Mouse (Mus musculus): ENCODE measurements around the gene Tnfrsf18. TPM values are rescaled to one million over a fixed set of nuclear protein-coding genes. Genes with fewer than 3 reads are reported as not detected.

The Tnfrsf18 gene
- polyA plus RNA-seq, 1 experiment from 2014 or later = 6.0 TPM

GRCm38 (mm10) chr4:156077499-156078301, 51.7 kb downstream of the Tnfrsf18 start:
- Histone ChIP-seq H3K4me3 (replicated peaks) (peak overlapping the region; percentile 43), H3K4me2 (replicated peaks) (peak overlapping the region; percentile 79), H3K9me3 (replicated peaks) (no peaks in the 10 kb centered on the region), H3K27ac (replicated peaks) (peak overlapping the region; percentile 51), H3K27me3 (peaks cover 8% of the 10 kb centered on the region; the same call in 1 of the 2 replicates), H3K4me1 (peaks cover 20% of the 10 kb centered on the region), H3K36me3 (no peaks in the 10 kb centered on the region), H3K9ac (0 out of 2 replicates have a peak overlapping the region, but pooled peaks have one; percentile 21)
- WGBS = under 1% methylated on average over 58 of the region's 58 CpGs
- ATAC-seq (ENCODE audit: insufficient number of reproducible peaks, low FRiP score, low TSS enrichment, low read depth) = peak; percentile 83

MicroRNA genes within 50 kb of the gene (microRNA counts, 519-probe panel; counts per million panel counts)
- microRNA mmu-miR-200a (3,528 counts per million, percentile 83 among the panel's probes with 10 or more counts), microRNA mmu-miR-200b (3,947 counts per million, percentile 92 among the panel's probes with 10 or more counts), microRNA mmu-miR-429 (4,271 counts per million, percentile 95 among the panel's probes with 10 or more counts)

Small RNA genes within 50 kb of the gene (microRNA-seq; reads per million reads assigned to microRNA genes)
- gene Mir200a (ENCODE audit: borderline number of aligned reads) (1,386 reads per million, percentile 79 among the genes with 10 or more reads in this experiment), gene Mir200b (ENCODE audit: borderline number of aligned reads) (6,956 reads per million, percentile 93 among the genes with 10 or more reads in this experiment), gene Mir429 (ENCODE audit: borderline number of aligned reads) (25,822 reads per million, percentile 97 among the genes with 10 or more reads in this experiment)

Other genes with a start within 250 kb of the Tnfrsf18 start
- 0.76 and 1.2 TPM in 2 replicates for gene Tmem88b, start 240.3 kb upstream of the Tnfrsf18 start, polyA plus RNA-seq (2015; fragmentation: Nextera tagmentation; extraction: Ambion mirVana)
- gene Ankrd65, start 235.7 kb upstream of the Tnfrsf18 start, polyA plus RNA-seq (2015; fragmentation: Nextera tagmentation; extraction: Ambion mirVana) = 0.29 and 0.71 TPM in 2 replicates
- 175 and 191 TPM in 2 replicates for gene Mrpl20, start 223.3 kb upstream of the Tnfrsf18 start, polyA plus RNA-seq (2015; fragmentation: Nextera tagmentation; extraction: Ambion mirVana)
- gene Ccnl2, start 213.7 kb upstream of the Tnfrsf18 start, polyA plus RNA-seq (2015; fragmentation: Nextera tagmentation; extraction: Ambion mirVana) = 198 and 206 TPM in 2 replicates
- gene Aurkaip1, start 194.9 kb upstream of the Tnfrsf18 start, polyA plus RNA-seq (2015; fragmentation: Nextera tagmentation; extraction: Ambion mirVana) = 142 TPM in 2 replicates
- gene Mxra8, start 186.5 kb upstream of the Tnfrsf18 start, polyA plus RNA-seq (2015; fragmentation: Nextera tagmentation; extraction: Ambion mirVana) = 137 and 141 TPM in 2 replicates
- 10.0 and 12.2 TPM in 2 replicates for gene Dvl1, start 178.8 kb upstream of the Tnfrsf18 start, polyA plus RNA-seq (2015; fragmentation: Nextera tagmentation; extraction: Ambion mirVana)
- gene Tas1r3, start 162.8 kb upstream of the Tnfrsf18 start, polyA plus RNA-seq (2015; fragmentation: Nextera tagmentation; extraction: Ambion mirVana) = 0.48 and 0.56 TPM in 2 replicates
- 18.0 and 20.1 TPM in 2 replicates for gene Cptp, start 156.7 kb upstream of the Tnfrsf18 start, polyA plus RNA-seq (2015; fragmentation: Nextera tagmentation; extraction: Ambion mirVana)
- gene Ints11, start 156.6 kb upstream of the Tnfrsf18 start, polyA plus RNA-seq (2015; fragmentation: Nextera tagmentation; extraction: Ambion mirVana) = 71.7 and 73.1 TPM in 2 replicates
- gene Pusl1, start 134.4 kb upstream of the Tnfrsf18 start, polyA plus RNA-seq (2015; fragmentation: Nextera tagmentation; extraction: Ambion mirVana) = 62.6 and 63.6 TPM in 2 replicates
- gene Acap3, start 134.3 kb upstream of the Tnfrsf18 start, polyA plus RNA-seq (2015; fragmentation: Nextera tagmentation; extraction: Ambion mirVana) = 25.1 and 26.2 TPM in 2 replicates
- gene Ube2j2, start 82.3 kb upstream of the Tnfrsf18 start, polyA plus RNA-seq (2015; fragmentation: Nextera tagmentation; extraction: Ambion mirVana) = 108 and 109 TPM in 2 replicates
- gene C1qtnf12, start 63.8 kb upstream of the Tnfrsf18 start, polyA plus RNA-seq (2015; fragmentation: Nextera tagmentation; extraction: Ambion mirVana) = 68.2 and 73.8 TPM in 2 replicates
- 16.6 and 16.7 TPM in 2 replicates for gene B3galt6, start 33.5 kb upstream of the Tnfrsf18 start, polyA plus RNA-seq (2015; fragmentation: Nextera tagmentation; extraction: Ambion mirVana)
- gene Sdf4, start 33.3 kb upstream of the Tnfrsf18 start, polyA plus RNA-seq (2015; fragmentation: Nextera tagmentation; extraction: Ambion mirVana) = 165 and 172 TPM in 2 replicates
- gene Tnfrsf4, start 12.3 kb upstream of the Tnfrsf18 start, polyA plus RNA-seq (2015; fragmentation: Nextera tagmentation; extraction: Ambion mirVana) = 1.1 and 1.2 TPM in 2 replicates
- gene Ttll10, start 33.2 kb downstream of the Tnfrsf18 start, polyA plus RNA-seq (2015; fragmentation: Nextera tagmentation; extraction: Ambion mirVana) = 4.0 and 4.3 TPM in 2 replicates
- gene 9430015G10Rik, start 83.8 kb downstream of the Tnfrsf18 start, polyA plus RNA-seq (2015; fragmentation: Nextera tagmentation; extraction: Ambion mirVana) = 32.8 and 33.5 TPM in 2 replicates
- gene Rnf223, start 104.3 kb downstream of the Tnfrsf18 start, polyA plus RNA-seq (2015; fragmentation: Nextera tagmentation; extraction: Ambion mirVana) = 0.67 and 1.8 TPM in 2 replicates
- gene Agrn, start 171.3 kb downstream of the Tnfrsf18 start, polyA plus RNA-seq (2015; fragmentation: Nextera tagmentation; extraction: Ambion mirVana) = 72.1 and 82.0 TPM in 2 replicates
- 4.1 and 4.4 TPM in 2 replicates for gene Isg15, start 174.7 kb downstream of the Tnfrsf18 start, polyA plus RNA-seq (2015; fragmentation: Nextera tagmentation; extraction: Ambion mirVana)
- 3.1 and 3.6 TPM in 2 replicates for gene AW011738, start 177.1 kb downstream of the Tnfrsf18 start, polyA plus RNA-seq (2015; fragmentation: Nextera tagmentation; extraction: Ambion mirVana)
- 3.8 and 4.6 TPM in 2 replicates for gene Perm1, start 189.7 kb downstream of the Tnfrsf18 start, polyA plus RNA-seq (2015; fragmentation: Nextera tagmentation; extraction: Ambion mirVana)
- gene Plekhn1, start 208.7 kb downstream of the Tnfrsf18 start, polyA plus RNA-seq (2015; fragmentation: Nextera tagmentation; extraction: Ambion mirVana) = 43.4 and 44.1 TPM in 2 replicates
- gene Noc2l, start 209.8 kb downstream of the Tnfrsf18 start, polyA plus RNA-seq (2015; fragmentation: Nextera tagmentation; extraction: Ambion mirVana) = 68.0 and 71.9 TPM in 2 replicates
- gene Samd11, start 229.5 kb downstream of the Tnfrsf18 start, polyA plus RNA-seq (2015; fragmentation: Nextera tagmentation; extraction: Ambion mirVana) = 0.28 and 0.42 TPM in 2 replicates

Data from embryonic facial prominence, embryonic 15.5 days (tissue).